Mouse (Mus musculus): ENCODE results near the gene Actg1. TPM values are rescaled to one million over a fixed set of nuclear protein-coding genes. Genes with fewer than 3 reads are reported as not detected.

Actg1 gene
- polyA plus RNA-seq, 1 experiment from 2014 or later: 559 TPM

DNA sequence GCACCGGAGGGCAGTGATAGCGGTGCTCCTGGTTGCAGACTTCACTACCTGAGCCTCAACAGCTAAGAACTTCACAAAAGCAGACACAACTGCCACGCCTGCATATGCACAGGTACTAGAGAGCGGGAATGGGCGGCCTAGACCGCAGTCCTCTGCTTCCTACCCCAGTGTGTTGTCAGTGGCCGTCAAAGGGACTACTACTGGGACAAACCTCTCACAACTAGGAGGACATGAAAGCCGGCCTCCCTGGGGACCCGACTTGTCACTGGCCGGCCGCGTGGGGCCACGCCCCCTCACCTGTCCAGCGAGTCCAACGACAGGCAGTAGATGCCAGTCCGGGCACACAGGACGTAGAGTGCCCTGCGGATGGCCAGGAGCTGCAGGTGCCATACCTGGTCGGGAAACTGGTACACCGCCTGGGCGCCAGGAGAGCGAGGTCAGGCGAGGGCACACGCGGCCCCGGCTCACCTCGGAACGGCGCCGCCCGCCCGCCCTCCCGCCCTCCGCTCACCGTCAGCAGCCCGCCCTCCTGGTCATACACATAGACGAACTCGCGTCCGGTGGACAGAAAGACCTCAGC is 29.8 kb upstream of the Actg1 start:
- peaks cover 56% of the 10 kb centered on the region for H3K36me3 ChIP-seq (replicated peaks)
- H3K9me3 ChIP-seq (replicated peaks): no peaks in the 10 kb centered on the region
- no peaks in the 10 kb centered on the region for H3K27me3 ChIP-seq
- H3K9ac ChIP-seq: peak overlapping the region; percentile 67
- peak overlapping the region; percentile 96 for H3K4me2 ChIP-seq
- H3K4me3 ChIP-seq (replicated peaks): peak overlapping the region; percentile 75
- WGBS (ENCODE audit: insufficient replicate concordance): 3% methylated on average over 37 of the region's 40 CpGs
- peaks cover 26% of the 10 kb centered on the region for H3K4me1 ChIP-seq (replicated peaks)
- H3K27ac ChIP-seq (replicated peaks): 0 out of 2 replicates have a peak overlapping the region, but pooled peaks have one; percentile 45
- ATAC-seq (ENCODE audit: insufficient read depth): peak; percentile 64

DNA sequence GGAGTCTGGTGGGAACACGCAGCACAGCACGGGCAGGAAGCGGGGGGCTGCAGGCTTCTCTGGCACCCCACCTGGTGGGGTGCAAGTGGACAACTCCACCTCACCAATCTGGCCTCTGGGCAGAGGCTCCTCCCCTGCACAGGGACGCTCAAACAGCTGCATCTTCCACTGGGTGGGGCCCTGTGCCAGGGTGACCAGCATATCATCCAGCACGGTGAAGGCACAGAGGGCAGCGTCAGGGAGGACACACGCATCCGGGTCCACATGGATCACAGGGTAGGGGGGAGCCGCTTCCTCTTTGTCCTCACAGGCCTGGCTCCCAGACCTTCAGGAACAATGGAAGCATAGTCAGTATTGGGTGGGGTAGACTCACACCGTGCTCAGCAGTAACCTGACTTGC is 29.0 kb upstream of the Actg1 start:
- WGBS (ENCODE audit: insufficient replicate concordance): 63% methylated on average over 10 of the region's 10 CpGs
- no peaks in the 10 kb centered on the region for H3K27me3 ChIP-seq
- peaks cover 48% of the 10 kb centered on the region for H3K36me3 ChIP-seq (replicated peaks)
- no peak for ATAC-seq (ENCODE audit: insufficient read depth)
- no peak overlapping the region for H3K9ac ChIP-seq
- peak overlapping the region; percentile 75 for H3K4me3 ChIP-seq (replicated peaks)
- peaks cover 26% of the 10 kb centered on the region for H3K4me1 ChIP-seq (replicated peaks)
- H3K27ac ChIP-seq (replicated peaks): no peak overlapping the region
- H3K4me2 ChIP-seq: peak overlapping the region; percentile 96
- H3K9me3 ChIP-seq (replicated peaks): no peaks in the 10 kb centered on the region

DNA sequence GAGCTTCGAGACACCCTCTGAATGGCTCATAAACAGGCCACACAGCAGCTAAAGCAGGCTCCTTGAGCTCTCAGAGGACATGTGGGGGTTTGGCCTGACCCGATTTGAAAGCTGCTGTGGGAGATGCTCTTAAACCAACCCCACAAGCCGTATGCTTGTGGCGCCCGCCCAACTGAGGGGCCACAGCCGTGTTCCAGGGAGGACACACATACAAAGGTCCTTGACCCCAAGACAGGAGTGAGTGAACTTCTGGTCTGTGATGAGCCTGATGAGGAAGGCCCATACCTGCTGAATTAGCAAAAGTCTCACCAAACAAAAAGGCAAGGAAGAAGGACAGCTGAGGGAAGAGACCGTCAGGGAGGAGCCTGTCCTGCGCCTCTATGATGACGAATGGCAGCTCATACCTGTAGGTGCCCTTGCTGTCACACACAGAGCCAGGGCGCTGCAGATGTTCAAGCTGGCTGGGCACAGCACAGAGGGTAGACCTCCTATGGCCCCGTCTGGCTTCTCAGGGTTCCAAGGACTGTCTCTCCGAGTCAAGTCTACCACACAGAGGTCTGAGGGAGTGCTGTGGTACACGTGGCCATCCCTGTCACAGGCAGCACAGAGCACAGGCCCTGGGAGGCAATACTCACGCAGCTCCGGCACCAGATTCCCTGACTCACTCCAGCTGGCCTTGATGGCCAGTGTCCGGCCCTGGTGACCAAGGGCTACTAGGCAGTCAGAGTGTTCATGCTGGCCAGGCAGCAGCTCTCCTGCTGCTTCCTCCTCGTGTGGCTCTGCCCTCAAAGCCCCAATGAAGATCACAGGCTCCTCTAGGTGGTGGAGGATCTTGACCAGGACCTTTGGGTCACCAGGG is 28.2 kb upstream of the Actg1 start:
- H3K27me3 ChIP-seq: no peaks in the 10 kb centered on the region
- H3K36me3 ChIP-seq (replicated peaks): peaks cover 40% of the 10 kb centered on the region
- no peak overlapping the region for H3K4me3 ChIP-seq (replicated peaks)
- no peak overlapping the region for H3K4me2 ChIP-seq
- no peak for ATAC-seq (ENCODE audit: insufficient read depth)
- 77% methylated on average over 17 of the region's 17 CpGs for WGBS (ENCODE audit: insufficient replicate concordance)
- no peak overlapping the region for H3K27ac ChIP-seq (replicated peaks)
- no peaks in the 10 kb centered on the region for H3K9me3 ChIP-seq (replicated peaks)
- H3K4me1 ChIP-seq (replicated peaks): peaks cover 26% of the 10 kb centered on the region
- H3K9ac ChIP-seq: no peak overlapping the region

DNA sequence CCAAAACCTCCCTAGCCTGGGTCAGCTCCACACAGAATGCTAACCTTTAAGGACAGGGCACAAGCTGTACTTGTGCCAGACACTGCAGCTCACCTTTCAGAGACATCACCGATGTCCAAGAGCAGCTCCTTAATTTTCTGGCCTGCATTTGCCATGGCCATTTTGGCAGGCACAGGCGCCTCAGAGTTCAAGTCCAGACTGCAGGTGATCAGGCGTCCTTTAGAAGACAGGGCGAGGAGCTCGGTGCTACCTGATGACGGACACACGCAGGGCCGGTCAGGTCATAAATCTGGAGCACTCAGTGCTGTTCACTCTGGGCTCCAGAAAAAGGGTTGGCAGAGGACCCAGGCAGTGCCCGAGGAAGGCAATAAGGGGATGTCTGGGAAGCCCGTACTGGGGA is 27.0 kb upstream of the Actg1 start:
- peaks cover 26% of the 10 kb centered on the region for H3K4me1 ChIP-seq (replicated peaks)
- H3K27ac ChIP-seq (replicated peaks): no peak overlapping the region
- 90% methylated on average over 10 of the region's 10 CpGs for WGBS (ENCODE audit: insufficient replicate concordance)
- no peak overlapping the region for H3K4me2 ChIP-seq
- no peak overlapping the region for H3K9ac ChIP-seq
- no peak for ATAC-seq (ENCODE audit: insufficient read depth)
- H3K27me3 ChIP-seq: no peaks in the 10 kb centered on the region
- no peaks in the 10 kb centered on the region for H3K9me3 ChIP-seq (replicated peaks)
- peaks cover 28% of the 10 kb centered on the region for H3K36me3 ChIP-seq (replicated peaks)
- H3K4me3 ChIP-seq (replicated peaks): no peak overlapping the region

DNA sequence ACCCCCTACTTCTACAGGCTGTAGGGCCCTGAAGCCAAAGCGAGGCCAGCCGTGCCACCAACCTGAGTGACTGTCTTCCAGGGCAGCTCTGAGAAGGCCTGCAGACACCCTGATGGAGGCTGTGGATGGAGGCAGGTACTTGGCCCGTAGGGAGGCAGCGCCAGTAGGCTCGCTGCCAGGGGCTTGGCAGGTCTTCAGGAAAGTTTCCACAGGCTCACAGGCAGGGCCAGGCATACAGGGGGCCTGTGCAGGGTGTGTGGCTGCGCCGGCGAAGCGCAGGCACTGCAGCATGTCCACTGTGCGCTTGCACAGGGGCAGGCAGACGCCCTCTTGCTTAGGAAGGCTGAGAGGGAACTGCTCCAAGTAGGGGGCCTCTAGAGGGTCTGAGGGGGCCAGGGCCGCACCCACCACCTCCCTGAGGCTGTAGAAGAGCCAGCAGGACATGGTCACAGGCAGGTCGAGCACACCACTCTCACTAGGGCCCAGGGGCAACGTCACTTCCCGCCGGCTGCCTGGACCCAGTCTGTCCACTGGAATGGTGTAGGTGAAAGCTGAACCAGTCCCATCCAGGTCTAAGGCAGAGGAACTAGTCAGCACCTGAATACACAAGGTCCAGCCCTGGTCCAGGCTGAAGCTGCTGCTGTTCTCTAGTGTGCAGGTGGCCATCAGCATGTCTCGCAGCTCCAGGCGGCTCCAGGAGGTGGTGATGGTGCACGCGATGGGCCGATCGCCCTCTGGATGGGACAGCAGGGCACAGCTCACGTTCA is 25.7 kb upstream of the Actg1 start:
- H3K4me1 ChIP-seq (replicated peaks): peaks cover 25% of the 10 kb centered on the region
- ATAC-seq (ENCODE audit: insufficient read depth): no peak
- no peaks in the 10 kb centered on the region for H3K27me3 ChIP-seq
- H3K4me2 ChIP-seq: no peak overlapping the region
- no peak overlapping the region for H3K27ac ChIP-seq (replicated peaks)
- H3K36me3 ChIP-seq (replicated peaks): peaks cover 23% of the 10 kb centered on the region
- no peak overlapping the region for H3K4me3 ChIP-seq (replicated peaks)
- H3K9me3 ChIP-seq (replicated peaks): no peaks in the 10 kb centered on the region
- no peak overlapping the region for H3K9ac ChIP-seq
- WGBS (ENCODE audit: insufficient replicate concordance): 82% methylated on average over 23 of the region's 23 CpGs

DNA sequence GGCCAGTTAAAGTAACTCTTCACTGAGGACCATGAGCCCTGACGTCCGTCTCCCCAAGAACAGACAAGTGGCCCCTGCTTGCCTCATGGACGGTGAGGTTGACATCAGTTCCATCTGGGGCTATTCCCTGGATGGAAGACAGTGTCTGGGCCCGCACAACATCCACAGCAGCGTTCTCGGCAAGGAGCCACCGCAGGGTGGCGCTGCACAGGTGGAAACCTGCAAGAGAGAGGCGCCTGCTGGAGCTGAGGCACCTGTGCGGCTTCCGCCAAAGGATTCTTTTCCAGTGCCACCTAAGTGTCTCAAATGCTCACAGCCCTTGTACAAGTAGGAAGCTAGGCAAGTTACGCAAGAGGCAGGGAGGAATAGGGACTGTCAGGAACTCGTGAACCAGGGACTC is 24.7 kb upstream of the Actg1 start:
- Histone ChIP-seq H3K4me3 (replicated peaks) (no peak overlapping the region), H3K9me3 (replicated peaks) (no peaks in the 10 kb centered on the region), H3K36me3 (replicated peaks) (peaks cover 23% of the 10 kb centered on the region), H3K9ac (no peak overlapping the region), H3K4me1 (replicated peaks) (peaks cover 18% of the 10 kb centered on the region), H3K27ac (replicated peaks) (no peak overlapping the region), H3K27me3 (no peaks in the 10 kb centered on the region), H3K4me2 (no peak overlapping the region)
- ATAC-seq (ENCODE audit: insufficient read depth): no peak
- 71% methylated on average over 13 of the region's 13 CpGs for WGBS (ENCODE audit: insufficient replicate concordance)

DNA sequence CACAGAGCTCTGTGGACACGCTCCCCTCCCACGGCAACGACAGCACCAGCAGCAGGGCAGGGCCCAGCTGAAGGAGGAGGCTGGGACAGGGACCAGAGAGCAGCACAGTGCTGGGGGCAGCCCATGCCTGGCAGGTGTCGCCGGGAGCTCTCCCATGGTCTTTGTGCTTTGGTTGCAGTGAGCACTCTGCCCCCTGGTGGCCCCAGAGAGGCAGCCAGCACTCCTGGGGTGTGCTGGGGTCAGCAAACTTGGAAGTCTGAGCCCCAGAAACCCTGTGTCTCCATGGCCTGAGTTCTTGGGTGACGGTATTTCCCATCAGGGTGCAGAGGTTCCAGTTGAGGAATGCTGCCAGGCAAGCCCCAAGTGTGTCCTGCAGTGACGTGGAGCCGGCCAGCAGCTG is 21.3 kb upstream of the Actg1 start:
- Histone ChIP-seq H3K4me2 (no peak overlapping the region), H3K4me3 (replicated peaks) (no peak overlapping the region), H3K4me1 (replicated peaks) (0 out of 2 replicates have a peak, but pooled peaks cover 7% of the 10 kb centered on the region), H3K27me3 (peaks cover 7% of the 10 kb centered on the region; the same call in 1 of the 2 replicates), H3K9me3 (replicated peaks) (no peaks in the 10 kb centered on the region), H3K36me3 (replicated peaks) (peaks cover 10% of the 10 kb centered on the region; the same call in 1 of the 2 replicates), H3K9ac (no peak overlapping the region), H3K27ac (replicated peaks) (no peak overlapping the region)
- 43% methylated on average over 8 of the region's 8 CpGs for WGBS (ENCODE audit: insufficient replicate concordance)
- 0 out of 2 replicates have a peak, but pooled peaks have one; percentile 45 for ATAC-seq (ENCODE audit: insufficient read depth)

DNA sequence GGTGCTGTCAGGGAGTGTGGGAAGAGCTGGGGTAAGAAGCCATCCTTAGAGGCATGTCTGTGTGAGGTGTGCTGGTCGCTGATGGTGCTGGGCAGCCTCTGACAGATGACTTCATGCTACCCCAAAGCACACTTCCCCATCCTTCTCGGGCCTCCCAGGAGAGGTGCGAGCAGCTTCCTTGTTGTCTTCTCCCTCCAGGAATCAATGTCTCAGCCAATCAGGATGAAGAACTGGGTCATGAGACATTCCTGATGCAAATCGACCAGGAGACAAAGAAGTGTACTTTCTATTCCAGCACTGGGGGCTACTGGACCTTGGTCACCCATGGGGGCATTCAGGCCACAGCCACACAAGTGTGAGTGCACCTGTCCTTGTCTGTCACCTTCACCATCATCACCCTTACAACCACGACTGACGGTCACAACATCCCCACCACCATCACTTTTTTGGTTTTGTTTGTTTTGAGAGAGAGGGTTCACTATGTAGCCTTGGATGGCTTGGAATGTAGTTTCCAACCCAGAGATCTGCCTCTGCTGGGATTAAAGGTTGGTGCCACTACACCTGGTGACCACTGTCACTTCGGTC is 18.2 kb upstream of the Actg1 start:
- WGBS (ENCODE audit: insufficient replicate concordance): 35% methylated on average over 7 of the region's 7 CpGs
- H3K9ac ChIP-seq: no peak overlapping the region
- no peaks in the 10 kb centered on the region for H3K9me3 ChIP-seq (replicated peaks)
- H3K27me3 ChIP-seq: peaks cover 12% of the 10 kb centered on the region; the same call in 1 of the 2 replicates
- 0 out of 2 replicates have a peak, but pooled peaks cover 7% of the 10 kb centered on the region for H3K4me1 ChIP-seq (replicated peaks)
- ATAC-seq (ENCODE audit: insufficient read depth): no peak
- no peak overlapping the region for H3K4me3 ChIP-seq (replicated peaks)
- no peak overlapping the region for H3K27ac ChIP-seq (replicated peaks)
- H3K4me2 ChIP-seq: no peak overlapping the region
- H3K36me3 ChIP-seq (replicated peaks): no peaks in the 10 kb centered on the region

DNA sequence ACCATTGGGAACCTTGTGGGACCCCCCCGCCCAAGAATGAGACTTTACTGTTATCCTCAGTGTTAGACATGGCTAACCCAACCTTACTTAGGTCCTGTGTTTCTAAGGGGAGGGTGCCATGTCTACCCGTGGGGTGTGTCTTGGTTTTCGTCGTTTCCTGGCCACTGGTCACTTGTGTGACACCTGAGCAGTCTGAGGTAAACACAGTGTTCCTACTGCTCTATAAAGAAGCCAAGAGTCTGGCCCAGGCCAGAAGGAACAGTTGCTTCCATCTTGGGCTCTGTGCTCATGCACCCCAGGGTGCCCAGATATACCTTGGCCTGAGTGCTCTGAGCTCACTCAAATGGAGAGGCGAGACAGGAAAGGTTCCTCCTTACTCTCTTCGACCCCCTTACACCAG is 14.5 kb upstream of the Actg1 start:
- no peak for ATAC-seq (ENCODE audit: insufficient read depth)
- H3K27ac ChIP-seq (replicated peaks): no peak overlapping the region
- no peaks in the 10 kb centered on the region for H3K36me3 ChIP-seq (replicated peaks)
- no peak overlapping the region for H3K4me2 ChIP-seq
- peaks cover 10% of the 10 kb centered on the region for H3K4me1 ChIP-seq (replicated peaks)
- 60% methylated on average over 6 of the region's 6 CpGs for WGBS (ENCODE audit: insufficient replicate concordance)
- H3K4me3 ChIP-seq (replicated peaks): no peak overlapping the region
- no peak overlapping the region for H3K9ac ChIP-seq
- H3K27me3 ChIP-seq: peaks cover 12% of the 10 kb centered on the region; the same call in 1 of the 2 replicates
- H3K9me3 ChIP-seq (replicated peaks): no peaks in the 10 kb centered on the region

DNA sequence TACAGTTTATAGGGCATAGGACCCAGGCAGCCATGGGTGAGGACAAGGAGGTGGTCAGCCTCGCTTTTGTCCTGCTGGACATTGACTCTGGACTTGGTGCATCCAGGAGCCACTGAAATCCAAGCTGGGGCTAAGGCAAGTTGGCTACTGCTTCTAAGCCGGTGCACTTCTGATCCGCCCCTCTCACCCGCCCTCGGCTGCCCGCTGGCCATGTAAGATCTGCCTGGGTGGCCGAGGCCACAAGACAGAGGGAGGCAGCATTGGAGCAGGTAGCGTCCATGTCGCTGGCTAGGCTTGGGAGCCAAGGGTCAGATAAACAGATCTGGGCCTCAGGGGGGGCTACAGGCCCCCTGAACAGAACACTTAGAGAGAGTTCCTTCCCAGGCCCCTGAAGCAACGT is 13.0 kb upstream of the Actg1 start, which contains the start of gene Fscn2:
Gene Fscn2, plus strand, starts transcription at position 240 of the 400 bp plus-strand sequence.
- Histone ChIP-seq H3K9me3 (replicated peaks) (no peaks in the 10 kb centered on the region), H3K27ac (replicated peaks) (no peak within 1 kb of the TSS), H3K4me3 (replicated peaks) (no peak within 1 kb of the TSS), H3K4me2 (no peak within 1 kb of the TSS), H3K27me3 (peaks cover 12% of the 10 kb centered on the region; the same call in 1 of the 2 replicates), H3K36me3 (replicated peaks) (no peaks in the 10 kb centered on the region), H3K4me1 (replicated peaks) (peaks cover 20% of the 10 kb centered on the region), H3K9ac (no peak within 1 kb of the TSS)
- no peak for ATAC-seq (ENCODE audit: insufficient read depth)
- WGBS (ENCODE audit: insufficient replicate concordance): 75% methylated on average over 10 of the region's 10 CpGs

Measured in liver, embryonic 15.5 days (tissue).